Mouse (Mus musculus) gastrocnemius, adult 18-20 months (tissue): ENCODE measurements around the gene Rpl6. TPM values are rescaled to one million over a fixed set of nuclear protein-coding genes. Genes with fewer than 3 reads are reported as not detected.

Source experiments
- DNase-seq: peaks from one replicate; pipeline ENCODE4 v3.0.0; 2021; ENCODE audit warnings: low spot score
- total RNA-seq, 2 experiments: library from RNA; stranded (reverse); gene quantifications; 2 replicates each; pipeline ENCODE4 v1.2.3; 2021

Gene Rpl6
- total RNA-seq, 2 experiments from 2014 or later: 465 to 471 TPM

DNA sequence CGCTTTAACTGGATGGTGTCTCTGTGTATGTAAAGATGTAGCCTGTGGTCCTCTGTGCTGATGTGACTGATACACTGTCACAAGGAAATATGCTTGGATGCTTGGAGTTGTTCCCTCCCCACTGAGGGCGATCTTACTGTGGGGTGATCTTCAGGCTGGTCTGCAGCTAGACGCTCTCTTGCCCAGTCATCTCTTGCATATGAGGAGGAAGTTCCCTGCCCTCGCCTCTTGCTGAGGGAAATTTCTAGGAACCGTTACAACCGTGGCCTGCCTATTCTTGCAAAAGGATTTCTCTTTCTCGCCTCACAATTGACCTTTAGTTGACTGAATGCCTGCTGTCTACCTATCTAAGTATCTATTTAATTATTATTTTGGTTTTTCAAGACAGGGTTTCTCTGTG is 50.7 kb downstream of the Rpl6 start:
- no peak for DNase-seq

Other genes starting within 250 kb of the Rpl6 start
- gene Rph3a, start 194.4 kb upstream of the Rpl6 start, total RNA-seq: not detected
- 10 to 100 TPM; 58.2 to 78.2 TPM for gene Ptpn11, start 13.1 kb upstream of the Rpl6 start, total RNA-seq
- gene Hectd4, start 15.7 kb downstream of the Rpl6 start, total RNA-seq: 10 to 100 TPM; 11.3 to 11.8 TPM
- 10 to 100 TPM; 45.9 to 48.0 TPM for gene Trafd1, start 181.2 kb downstream of the Rpl6 start, total RNA-seq
- gene Naa25, start 193.5 kb downstream of the Rpl6 start, total RNA-seq: 10 to 100 TPM; 25.9 to 29.7 TPM
- gene Tmem116, start 247.4 kb downstream of the Rpl6 start, total RNA-seq: 1 to 10 TPM; 7.4 to 7.5 TPM
- 10 to 100 TPM; 28.6 to 38.1 TPM for gene Erp29, start 248.0 kb downstream of the Rpl6 start, total RNA-seq